Mouse (Mus musculus) WW6 (cell line): ENCODE results near the gene Hs3st6.

Source experiments
- DNase-seq: peaks from one replicate; pipeline ENCODE4 v3.0.0-alpha.2; 2013; ENCODE audit warnings: low read depth, low spot score

Hs3st6 gene

DNA sequence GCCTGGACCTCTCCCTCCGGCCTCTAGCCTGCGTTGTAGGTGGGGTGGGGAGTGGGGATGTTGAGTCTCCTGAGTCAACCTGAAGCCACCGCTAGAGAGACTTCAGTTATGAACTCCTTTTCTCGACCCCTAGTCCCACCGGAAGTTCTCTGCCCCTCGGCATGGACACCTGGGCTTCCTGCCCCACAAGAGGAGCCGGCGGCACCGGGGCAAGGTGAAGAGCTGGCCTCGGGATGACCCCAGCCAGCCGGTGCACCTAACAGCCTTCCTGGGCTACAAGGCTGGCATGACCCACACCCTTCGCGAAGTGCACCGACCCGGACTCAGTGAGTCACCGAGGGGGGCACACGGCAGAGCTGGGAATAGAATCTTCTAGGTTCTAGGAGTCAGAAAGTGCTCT lies 24.6 kb upstream of the Hs3st6 start:
- DNase-seq: no peak

DNA sequence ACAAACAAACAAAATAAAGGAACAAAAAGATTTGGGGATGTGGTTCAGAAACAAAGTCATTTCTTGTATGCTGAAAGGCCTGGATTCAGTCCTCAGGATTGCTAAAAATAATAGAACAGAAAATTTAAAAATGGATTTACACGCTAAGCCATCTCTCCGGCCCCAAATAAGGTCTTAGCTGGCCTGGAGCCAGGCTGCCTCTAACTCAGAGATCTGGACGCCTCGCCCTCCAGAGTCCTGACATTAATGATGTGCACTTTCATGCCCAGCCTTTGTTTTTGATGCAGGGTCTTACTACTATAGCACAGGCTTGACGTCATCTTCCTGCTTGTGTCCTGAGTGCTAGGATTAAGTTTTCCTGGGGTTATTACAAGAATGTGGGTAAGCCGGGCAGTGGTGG lies 23.7 kb upstream of the Hs3st6 start:
- no peak for DNase-seq

DNA sequence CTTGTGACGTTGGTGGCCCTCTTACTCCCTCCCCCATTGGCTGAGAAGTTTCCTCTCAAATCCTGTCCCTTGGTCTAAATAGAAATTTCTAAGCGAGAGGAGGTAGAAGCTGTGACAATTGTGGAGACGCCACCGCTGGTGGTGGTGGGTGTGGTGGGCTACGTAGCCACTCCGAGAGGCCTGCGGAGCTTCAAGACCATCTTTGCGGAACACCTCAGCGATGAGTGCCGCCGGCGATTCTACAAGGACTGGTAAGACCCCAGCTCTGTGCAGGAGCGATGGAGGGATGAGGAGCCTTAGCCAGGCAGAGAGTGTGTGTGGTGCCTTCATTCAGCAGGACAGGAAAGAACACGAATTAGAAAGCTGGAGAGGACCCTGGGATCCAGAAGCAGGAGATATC lies 22.0 kb upstream of the Hs3st6 start:
- no peak for DNase-seq

DNA sequence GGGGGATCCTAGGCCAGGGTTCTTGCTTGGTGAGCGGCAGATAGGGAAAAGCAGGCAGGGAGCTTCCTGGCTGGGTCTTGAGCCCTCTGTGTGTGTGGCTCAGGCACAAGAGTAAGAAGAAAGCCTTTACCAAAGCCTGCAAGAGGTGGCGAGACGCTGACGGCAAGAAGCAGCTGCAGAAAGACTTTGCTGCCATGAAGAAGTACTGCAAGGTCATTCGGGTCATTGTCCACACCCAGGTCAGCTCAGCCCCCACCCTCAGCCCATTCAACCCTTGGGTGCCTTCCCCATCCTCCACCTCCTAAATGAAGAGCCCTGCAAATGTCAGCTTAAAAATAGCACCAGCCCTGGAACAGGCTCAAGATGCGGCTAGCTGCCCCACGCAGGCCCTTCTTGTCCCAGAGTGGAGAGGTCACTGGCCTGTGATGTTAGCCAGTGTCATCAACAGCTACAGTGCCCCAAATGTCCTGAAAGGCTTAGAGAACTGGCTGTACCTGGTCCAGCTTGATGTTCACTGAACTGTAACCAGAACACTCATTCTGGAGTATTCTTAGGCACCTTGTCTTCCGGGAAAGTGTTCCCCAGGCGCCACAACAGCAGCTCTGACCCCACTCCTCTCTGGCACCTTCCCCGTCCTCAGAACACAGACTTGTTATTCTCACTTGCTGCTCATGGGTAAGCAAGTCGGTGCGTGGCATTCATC lies 20.4 kb upstream of the Hs3st6 start:
- DNase-seq: no peak

DNA sequence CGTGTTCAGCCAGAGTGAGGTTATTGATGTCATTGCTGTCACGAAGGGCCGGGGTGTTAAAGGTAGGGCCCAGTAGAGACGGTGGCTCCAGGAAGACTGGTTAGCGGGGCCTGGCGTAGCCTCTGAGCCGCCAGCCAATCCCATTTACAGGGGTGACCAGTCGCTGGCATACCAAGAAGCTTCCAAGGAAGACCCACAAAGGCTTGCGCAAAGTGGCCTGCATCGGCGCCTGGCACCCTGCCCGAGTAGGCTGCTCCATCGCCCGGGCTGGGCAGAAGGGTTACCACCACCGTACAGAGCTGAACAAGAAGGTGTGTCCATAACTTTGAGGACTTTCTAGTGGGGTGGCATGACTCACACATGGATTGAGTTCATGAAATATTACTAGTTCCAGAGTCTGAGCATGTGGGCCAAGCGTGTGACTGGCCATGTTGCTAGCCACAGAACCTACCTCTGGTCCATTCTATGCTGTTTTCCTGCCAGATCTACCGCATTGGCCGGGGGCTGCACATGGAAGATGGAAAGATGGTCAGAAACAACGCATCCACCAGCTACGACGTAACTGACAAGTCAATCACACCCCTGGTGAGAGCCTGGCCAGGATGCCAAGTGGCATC lies 19.2 kb upstream of the Hs3st6 start:
- no peak for DNase-seq

DNA sequence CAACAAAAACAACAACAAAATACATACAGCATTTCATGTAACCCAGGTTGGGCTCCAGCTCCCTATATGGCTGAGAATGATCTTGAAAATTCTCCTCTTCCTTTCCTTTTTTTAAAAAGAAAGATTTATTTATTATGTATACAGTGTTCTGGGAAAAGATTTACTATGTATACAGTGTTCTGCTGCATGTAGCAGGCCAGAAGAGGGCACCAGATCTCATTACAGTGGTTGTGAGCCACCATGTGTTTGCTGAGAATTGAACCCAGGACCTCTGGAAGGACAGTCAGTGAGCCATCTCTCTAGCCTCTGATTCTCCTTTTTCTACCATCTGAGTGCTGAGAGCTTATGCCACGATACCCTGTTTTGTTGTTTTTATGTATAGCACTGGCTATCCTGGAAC lies 18.3 kb upstream of the Hs3st6 start:
- no peak for DNase-seq

DNA sequence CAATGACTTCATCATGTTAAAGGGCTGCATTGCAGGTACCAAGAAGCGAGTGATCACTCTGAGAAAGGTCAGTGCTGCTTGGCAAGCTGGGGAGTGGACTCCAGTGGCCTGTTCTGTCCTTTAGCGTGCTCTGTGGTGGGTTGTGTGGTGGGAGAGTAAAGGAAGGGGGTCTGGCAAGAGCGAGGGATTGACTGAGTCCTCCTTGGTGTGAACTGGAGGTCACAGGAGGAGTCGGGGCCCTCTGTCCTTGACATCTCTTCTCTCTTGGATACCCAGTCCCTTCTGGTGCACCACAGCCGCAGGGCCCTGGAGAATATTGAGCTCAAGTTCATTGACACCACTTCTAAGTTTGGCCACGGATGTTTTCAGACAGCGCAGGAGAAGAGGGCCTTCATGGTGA lies 17.3 kb upstream of the Hs3st6 start:
- DNase-seq: no peak

DNA sequence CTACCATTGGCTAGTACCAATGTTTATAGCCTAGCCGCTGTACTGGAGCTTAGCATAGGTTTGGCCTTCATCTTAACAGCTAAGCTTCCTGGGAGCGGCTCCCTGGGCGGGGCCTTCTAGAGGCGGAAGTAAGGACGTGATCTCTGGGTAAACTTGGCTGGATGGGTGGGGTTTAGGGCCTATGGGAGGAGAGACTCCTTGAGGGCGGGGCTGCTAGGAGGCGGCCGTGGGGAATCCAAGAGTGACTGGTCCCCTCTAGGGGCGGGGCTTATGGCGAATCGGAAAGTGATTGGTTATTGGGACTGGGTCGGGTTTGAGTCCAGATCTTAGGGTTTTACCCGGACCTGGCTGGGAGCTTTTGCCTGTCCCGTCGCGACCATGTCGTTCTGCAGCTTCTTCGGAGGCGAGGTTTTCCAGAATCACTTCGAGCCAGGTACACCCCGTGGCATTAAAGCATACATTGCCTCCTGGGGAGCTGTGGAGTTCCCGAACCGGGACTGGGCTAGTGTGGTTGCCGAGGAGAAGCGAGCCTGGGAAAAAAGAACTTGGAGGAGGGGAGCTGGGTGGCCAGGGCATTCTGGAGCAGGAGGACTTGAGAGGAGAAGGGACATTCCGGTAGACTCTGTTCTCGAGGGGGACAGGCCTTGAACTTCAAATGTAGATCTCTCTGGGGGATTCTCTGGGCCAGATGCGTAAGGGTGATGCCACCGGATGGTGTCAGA lies 16.3 kb upstream of the Hs3st6 start, which contains the start of gene Msrb1:
TSS of gene Msrb1 (plus strand) at position 313 of the 722 bp plus-strand sequence.
- peak; percentile 97 for DNase-seq

DNA sequence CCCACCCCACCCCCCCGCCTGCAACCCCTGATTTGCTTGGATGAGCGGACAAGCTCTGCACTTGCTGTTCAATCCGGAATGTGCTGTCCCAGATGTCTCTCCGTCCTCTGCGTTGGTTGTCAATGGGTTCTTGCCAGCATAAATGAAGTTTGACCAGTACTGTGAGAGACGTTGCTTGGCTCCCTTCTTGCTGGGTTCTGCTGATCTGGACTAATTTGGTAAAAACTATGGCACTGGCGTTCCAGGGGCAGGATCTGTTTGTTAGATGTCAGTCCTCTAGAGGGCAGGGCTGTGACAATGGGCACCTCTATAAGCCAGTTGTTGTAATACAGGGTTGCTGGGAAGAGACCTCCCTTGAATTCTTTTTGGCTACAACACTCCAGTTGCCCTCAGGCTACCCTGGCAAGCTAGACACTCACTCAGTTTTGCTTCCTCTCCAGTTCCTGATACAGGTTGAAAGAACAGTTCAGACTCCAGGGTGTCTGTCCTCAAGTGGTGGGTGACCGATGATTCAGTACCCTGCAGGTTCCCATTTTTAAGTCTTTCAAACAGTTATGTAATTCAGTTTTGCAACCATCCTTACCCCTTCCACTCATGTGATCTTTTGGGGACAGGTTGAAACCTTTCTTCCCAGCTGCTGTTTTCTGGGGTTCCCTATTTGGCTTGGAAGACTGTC lies 15.5 kb upstream of the Hs3st6 start:
- DNase-seq: no peak

DNA sequence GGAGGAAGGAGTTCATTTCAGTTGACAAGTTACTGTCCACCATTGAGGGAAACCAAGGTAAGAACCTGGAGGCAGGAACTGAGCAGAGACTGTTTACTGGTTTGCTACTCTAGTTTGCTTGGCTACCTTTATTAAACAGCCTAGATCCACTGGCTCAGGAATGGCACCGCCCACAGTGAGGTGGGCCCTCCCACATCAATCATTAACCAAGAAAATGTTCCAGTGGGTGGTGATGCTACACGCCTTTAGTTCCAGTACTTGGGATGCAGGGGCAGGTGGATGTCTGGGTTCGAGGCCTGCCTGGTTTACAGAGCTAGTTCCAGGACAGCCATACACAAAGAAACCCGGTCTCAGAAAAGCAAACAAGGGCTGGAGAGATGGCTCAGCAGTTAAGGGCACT lies 14.6 kb upstream of the Hs3st6 start:
- DNase-seq: no peak

DNA sequence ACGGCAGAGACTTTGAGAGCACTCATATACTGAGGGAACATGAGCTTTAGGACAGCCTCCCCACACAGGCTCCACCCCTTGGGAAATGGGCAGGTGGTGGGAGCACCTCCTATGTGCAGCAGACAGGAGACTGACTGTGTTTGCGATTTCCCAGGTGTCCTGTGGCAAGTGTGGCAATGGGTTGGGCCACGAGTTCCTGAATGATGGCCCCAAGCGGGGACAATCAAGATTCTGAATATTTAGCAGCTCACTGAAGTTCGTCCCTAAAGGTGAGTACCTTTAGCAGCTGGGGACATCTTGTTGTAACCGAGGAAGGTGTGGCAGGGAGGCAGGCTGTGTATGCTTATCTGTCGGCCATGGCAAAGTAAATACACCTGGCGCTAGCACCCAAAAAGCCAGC lies 12.9 kb upstream of the Hs3st6 start:
- DNase-seq: no peak

DNA sequence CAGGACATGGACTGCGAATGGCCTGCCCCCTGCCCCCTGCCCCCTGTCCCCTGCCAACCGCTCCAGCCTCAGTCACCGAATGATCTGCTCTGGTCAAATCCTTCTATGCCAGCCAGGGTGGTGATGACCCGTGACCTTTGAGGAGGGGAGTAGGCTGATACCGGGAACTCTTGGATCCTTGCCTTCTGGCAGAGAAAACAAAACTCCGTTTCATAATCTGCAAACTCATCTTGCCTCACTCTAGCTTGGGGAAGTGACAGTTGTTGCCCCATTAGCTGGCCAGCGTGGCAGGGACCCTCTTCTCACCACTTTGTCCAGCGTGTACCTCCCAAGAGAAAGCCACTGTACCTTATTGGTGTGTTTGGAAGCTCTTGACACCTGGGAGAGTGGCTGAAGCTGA lies 10.5 kb upstream of the Hs3st6 start:
- DNase-seq: no peak

DNA sequence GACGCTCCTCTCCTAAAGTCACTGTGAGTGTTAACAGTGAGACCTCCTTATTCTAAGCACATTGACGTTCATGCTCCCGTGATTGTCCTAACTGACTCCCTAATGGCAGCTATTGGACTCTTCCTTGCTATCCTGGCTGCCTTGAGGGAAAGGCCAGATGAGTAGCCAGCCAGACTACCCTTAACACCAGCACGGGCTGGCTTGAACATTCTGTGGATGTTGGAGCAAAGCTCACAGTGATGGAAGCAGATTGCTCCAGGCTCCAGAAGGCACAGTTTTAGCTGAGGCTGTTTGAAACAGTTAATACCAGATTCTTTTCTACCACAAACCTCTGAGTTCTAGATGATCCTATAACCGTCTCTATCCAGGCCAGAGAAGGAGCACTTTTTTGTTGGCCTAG lies 8.9 kb upstream of the Hs3st6 start:
- no peak for DNase-seq

DNA sequence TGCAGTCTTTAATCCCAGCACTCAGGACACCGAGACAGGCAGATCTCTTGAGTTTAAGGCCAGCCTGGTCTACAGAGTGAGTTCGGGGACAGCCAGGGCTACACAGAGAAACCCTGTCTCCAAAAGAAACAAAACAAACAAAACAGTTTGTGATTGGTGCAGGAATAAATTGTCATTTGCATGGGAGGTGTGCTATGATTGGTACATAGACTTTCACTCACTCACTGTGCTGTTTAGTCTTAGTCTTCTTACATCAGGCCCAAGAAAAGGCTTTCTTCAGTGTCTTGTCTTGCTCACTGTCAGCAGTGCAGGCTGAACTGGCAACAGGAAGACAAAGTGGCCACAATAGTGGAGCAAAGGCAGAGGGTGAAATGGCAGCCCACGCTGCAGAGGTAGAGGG lies 8.4 kb upstream of the Hs3st6 start:
- DNase-seq: no peak

DNA sequence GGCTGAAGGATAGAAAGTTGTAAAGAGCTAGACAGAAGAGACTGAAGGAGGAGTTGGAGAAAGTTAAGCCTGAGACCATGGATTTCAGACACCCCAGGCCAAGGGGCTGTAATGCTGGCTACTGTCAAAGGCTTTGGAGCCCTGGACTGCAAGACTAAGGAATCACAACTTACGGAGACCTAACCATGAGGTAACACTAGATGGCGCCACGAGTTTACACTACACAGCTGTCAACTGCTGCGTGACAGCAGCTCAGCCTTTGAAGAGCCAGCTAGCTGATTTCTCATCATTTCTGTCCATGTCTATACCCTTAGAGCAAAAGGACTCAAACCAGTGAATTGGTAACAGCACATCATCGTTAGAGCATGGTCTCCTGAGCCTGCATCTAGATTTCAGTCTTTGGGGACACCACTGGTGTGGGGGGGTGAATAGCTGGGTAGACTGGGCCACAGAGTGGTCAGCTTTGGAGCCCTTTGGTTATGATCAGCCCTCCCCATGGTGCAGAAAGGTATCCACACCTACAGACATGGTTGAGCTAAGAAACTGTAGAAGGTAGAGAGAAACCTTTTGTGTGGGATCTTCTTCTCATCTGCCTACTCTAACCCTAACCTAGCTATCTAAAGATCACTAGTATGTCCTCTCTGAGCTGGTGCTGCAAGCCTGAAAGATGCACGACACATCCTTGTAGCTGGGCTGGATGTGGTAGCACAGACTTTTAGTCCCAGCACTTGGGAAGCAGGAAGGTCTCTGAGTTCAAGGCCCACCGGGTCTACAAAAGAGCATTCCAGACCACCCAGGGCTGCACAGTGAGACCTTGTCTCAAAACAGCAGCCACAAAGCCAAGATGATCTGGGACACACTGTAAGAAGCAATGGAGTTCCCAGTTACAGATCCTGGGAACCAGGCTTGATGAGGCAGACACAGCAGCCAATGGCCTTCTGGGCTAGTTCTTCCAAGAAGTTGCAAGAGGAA lies 7.0 kb upstream of the Hs3st6 start:
- no peak for DNase-seq

DNA sequence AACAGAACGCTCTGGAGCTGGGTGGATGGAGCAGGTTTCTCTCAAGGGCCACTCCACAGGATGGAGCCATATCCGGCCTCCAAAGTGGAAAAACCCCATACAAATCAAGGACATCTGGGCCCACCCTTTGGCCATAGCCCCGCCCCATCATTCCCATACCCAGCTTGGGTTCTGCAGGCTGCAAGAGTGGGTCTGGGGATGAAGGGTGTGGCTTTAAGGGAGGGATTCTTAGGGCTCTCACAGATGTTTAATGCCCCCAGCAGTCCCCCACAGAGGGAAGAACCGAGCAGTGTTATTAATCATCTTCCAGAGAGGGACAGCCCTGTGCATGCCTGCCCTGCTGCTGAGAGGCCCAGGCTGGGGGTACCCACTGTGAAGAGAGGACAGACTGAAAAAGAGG lies 5.8 kb upstream of the Hs3st6 start:
- DNase-seq: no peak

DNA sequence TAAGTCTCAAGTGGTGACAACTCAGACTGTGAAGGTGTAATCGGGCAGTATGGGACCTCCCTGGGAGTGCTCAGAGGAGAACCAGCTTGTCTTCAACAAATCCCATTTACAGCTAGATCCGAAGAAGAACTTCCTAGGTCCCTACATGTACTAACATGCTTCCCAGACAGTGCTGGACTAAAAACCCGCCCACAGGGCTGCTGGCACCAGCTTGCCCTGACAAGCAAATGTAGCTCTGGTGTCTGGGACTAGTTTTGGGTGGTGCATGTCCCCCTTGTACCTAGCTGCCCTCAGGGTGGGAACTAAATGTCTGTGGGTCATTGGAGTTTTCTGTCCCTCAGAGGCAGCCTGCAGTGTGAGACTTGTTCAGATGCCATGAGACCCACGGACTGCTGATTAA lies 1.3 kb upstream of the Hs3st6 start:
- no peak for DNase-seq

DNA sequence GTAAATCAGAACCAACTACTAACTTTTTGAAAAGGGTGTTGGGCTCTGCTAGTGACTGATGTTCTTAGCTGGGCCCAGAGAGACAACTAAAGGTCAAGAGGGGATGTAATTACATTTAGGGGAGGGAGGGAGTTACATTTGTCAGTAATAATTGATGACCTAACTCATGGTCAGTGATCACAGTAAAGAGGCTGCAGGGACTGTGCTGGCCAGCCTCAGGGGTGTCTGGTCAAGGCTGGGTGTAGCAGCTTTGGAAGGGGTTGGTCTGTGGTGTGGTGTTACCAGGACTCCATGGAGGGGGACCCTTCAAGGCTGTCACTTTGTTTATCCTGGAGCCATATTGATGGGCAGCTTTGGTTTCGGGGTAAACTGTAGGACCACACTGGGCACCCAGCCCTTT lies 4.6 kb downstream of the Hs3st6 start:
- no peak for DNase-seq

DNA sequence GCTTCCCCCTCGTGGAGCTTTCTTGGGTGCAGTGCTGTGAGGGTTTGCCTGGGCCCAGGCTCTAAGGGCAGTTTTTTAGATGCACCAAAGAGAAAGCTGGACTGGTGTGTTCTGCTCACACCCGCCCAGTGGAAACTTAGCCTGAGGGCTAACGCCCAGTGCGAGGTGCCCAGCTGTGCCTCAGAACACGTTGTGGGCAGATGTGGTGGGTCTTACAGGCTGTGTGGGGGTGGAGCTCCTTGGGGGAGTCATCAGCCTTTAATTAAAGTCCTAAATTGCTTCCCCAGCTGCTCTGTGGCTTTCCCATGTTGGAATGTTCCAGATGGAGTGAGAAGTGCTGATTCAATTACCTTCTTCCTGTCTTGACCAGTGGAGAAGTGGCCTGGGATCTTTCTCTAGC lies 8.3 kb downstream of the Hs3st6 start:
- no peak for DNase-seq

DNA sequence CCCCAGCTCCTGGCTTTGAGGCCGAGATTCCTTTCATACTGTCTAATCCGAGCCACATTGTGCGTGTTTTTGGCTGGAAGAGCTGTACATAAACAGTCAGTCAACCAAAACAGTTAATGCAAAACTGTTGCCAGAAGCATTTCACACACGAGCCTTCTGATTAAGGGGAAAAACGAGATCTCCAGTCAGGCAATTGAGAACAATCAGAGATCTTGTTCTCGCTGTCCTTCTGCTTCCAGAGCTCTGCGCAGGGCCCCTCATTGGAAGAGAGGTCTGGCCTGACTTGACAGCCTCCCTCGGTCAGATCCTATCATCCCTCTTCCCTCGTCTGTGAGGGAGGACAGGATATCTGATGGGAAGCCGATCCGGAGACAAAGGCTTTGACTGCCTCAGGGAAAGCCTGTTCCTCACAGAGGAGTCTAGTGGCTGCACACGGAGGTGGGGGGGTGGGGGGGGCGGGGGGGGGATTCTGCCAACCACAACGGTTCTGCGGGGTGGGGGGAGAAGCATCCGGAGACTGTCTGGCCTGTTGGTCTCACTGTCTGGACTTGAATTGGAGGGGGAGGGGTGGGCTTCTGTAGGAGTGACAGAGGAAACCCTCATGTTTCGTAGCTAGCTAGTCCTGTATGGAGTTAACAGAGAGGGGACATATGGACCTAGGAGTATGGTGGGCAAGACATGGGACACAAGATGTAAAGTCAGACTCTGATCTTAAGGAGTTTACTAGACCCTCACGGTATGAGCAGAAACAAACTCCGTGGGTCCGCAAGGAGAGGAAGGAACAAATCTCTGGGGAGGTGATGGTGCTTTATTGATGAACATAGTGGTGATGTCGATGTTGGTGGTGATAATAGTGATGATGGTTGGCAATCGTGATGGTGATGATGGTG lies 12.5 kb downstream of the Hs3st6 start:
- no peak for DNase-seq
